Mouse (Mus musculus) embryo, embryonic 10 days (tissue): Measurements from ENCODE around the gene Fxyd4.

Source experiments
- DNase-seq: peaks from one replicate; pipeline ENCODE4 v3.0.0-alpha.2; 2015; ENCODE audit warnings: low spot score

Gene Fxyd4

GRCm38 (mm10) chr6:117890257-117890656 lies 47.2 kb downstream of the Fxyd4 start:
- no peak for DNase-seq

- no peak for DNase-seq
Measured at GRCm38 (mm10) chr6:117888642-117889096, 48.8 kb downstream of the Fxyd4 start.

DNA sequence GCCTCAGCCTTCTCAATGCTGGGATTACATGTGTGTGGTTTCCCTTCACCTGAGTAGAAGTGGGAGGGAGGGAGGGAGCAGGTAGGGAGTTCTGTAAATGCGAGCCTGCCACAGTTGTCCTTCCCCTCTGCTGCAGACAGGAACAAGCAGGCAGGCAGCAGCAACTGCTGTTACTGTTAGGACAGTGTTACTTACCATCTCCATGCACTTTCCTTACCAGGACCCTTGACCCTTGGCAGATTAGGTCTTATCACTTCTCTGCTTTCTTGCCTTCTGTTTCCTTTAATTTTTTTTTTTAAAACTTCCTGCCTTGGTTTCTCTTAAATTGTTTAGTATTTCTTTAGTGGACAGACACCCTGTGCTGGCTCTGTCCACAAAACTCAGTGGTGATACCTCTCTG lies 49.5 kb downstream of the Fxyd4 start:
- DNase-seq: no peak

DNA sequence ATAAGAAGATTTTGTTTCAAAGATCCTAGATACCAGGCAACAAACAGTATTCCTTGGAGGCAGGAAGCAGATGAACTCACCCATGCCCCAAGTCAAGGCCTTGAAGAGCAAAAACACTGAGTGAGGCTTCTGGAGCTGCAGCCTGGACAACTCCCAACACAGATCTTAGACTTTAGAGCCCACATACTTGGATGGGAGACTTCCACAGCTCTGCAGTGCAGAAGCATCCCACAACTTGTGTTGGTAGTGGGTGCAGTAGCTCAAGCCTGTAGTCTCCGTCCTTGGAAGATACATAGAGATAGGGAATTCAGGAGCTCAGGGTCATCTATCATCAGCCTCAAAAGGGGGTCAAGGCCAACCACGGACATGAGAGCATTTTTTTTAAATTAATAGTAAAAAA lies 51.5 kb downstream of the Fxyd4 start:
- DNase-seq: no peak
